Mouse (Mus musculus): ENCODE results near the gene Zbtb38.
"Not testable (repeated sequence)": the region's sequence is repeated elsewhere in the genome, so short reads cannot be mapped to it uniquely, and the experiment has no call there.

Gene Zbtb38

GRCm38 (mm10) chr9:96712758-96713471 is 39.7 kb downstream of the Zbtb38 start:
- DNase-seq = peak in 1 of 2 experiments; percentile 44

- DNase-seq = no peak
Observed at GRCm38 (mm10) chr9:96712045-96712444, 40.6 kb downstream of the Zbtb38 start.

- DNase-seq = no peak
Observed at GRCm38 (mm10) chr9:96710241-96710946, 42.2 kb downstream of the Zbtb38 start.

GRCm38 (mm10) chr9:96708905-96709304 is 43.7 kb downstream of the Zbtb38 start:
- DNase-seq = no peak

- no peak for DNase-seq
Observed at GRCm38 (mm10) chr9:96707964-96708363, 44.7 kb downstream of the Zbtb38 start.

- DNase-seq = peak; percentile 69 to 85
Observed at GRCm38 (mm10) chr9:96705576-96706285, 46.9 kb downstream of the Zbtb38 start.

GRCm38 (mm10) chr9:96704935-96705334 is 47.7 kb downstream of the Zbtb38 start:
- DNase-seq = no peak

GRCm38 (mm10) chr9:96701891-96702290 is 50.7 kb downstream of the Zbtb38 start:
- no peak for DNase-seq

- DNase-seq = no peak
Observed at GRCm38 (mm10) chr9:96699276-96700035, 53.2 kb downstream of the Zbtb38 start.

GRCm38 (mm10) chr9:96696788-96697492 is 55.7 kb downstream of the Zbtb38 start:
- DNase-seq = no peak

GRCm38 (mm10) chr9:96696141-96696561 is 56.5 kb downstream of the Zbtb38 start:
- peak; percentile 29 to 51 for DNase-seq

GRCm38 (mm10) chr9:96690461-96690863 is 62.2 kb downstream of the Zbtb38 start:
- DNase-seq = no peak

GRCm38 (mm10) chr9:96689076-96689475 is 63.6 kb downstream of the Zbtb38 start:
- DNase-seq = no peak

GRCm38 (mm10) chr9:96688194-96688875 is 64.3 kb downstream of the Zbtb38 start:
- DNase-seq = no peak

- DNase-seq = no peak
Observed at GRCm38 (mm10) chr9:96687591-96688186, 64.9 kb downstream of the Zbtb38 start.

GRCm38 (mm10) chr9:96685600-96686084 is 67.0 kb downstream of the Zbtb38 start:
- no peak for DNase-seq

GRCm38 (mm10) chr9:96684866-96685599 is 67.6 kb downstream of the Zbtb38 start:
- DNase-seq = no peak

GRCm38 (mm10) chr9:96684165-96684792 is 68.4 kb downstream of the Zbtb38 start:
- no peak for DNase-seq

GRCm38 (mm10) chr9:96678611-96679010 is 74.0 kb downstream of the Zbtb38 start:
- DNase-seq = no peak

- DNase-seq = not testable (repeated sequence)
Observed at GRCm38 (mm10) chr9:96677711-96678110, 74.9 kb downstream of the Zbtb38 start.

All from thymus, adult 18-20 months (tissue).